Mouse (Mus musculus) cerebellum, adult 2 months (tissue): ENCODE measurements around the gene Ppih.
"Not testable (repeated sequence)": the region's sequence is repeated elsewhere in the genome, so short reads cannot be mapped to it uniquely, and the experiment has no call there.

Source experiments
- CTCF ChIP-seq: fragments of 200-500 bp; IDR thresholded peaks from 2 replicates; pipeline ENCODE4 v1.5.1; 2011; ENCODE audit warnings: low read depth, mild to moderate bottlenecking, control low read depth, low read length, moderate library complexity, borderline replicate concordance; ENCODE audit not compliant: insufficient read depth
- POLR2A ChIP-seq: fragments of 200-500 bp; IDR thresholded peaks from 2 replicates; pipeline ENCODE4 v1.6.1; 2011; ENCODE audit warnings: low read length, control low read depth, borderline replicate concordance; ENCODE audit not compliant: insufficient read depth

DNA sequence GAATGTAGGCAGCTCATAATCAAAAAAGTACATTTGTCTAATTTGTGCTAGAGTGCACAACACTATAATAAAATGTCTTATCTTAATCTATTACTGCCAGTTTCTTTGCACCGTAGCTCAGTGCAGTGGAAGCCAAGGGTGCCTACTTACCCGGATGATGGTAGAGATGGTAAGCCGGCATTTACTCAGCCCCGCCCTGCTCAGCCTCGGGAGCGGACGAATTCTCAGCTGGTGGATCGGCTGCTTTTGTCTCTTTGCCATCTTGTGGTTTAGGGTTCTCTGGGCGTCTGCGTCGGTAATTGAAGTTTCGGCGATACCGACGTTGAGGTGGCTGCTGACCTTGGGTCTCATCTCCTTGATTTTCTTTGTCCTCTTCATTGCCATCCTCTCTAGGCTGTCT is 41.6 kb downstream of the Ppih start:
- not testable (repeated sequence) for TF ChIP-seq CTCF, POLR2A
